ENCODE assay signal across 19 mouse cellular contexts in the genomic region with DNA sequence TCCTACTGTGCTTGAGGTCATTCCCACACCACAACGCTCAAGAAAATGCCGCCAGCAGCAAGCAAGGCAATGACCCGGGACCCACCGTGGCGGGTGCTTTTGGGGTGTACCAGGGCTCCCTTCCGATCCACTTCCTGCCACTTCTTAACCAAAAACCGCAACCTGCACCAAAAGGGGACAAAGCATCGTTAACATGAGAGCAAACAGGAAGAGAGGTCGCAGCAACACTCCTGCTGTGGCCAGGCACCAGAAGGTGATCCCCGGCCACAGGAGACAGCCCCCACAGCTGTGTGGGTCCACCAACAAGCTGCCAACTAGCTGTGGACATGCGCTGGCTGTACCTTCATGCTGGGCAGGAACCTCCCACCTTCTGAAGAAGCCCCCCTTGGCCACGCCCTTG. TPM values are rescaled to one million over a fixed set of nuclear protein-coding genes. Genes with fewer than 3 reads are reported as not detected.
A peak's percentile ranks its signal among the peaks of the same experiment; 100 is the strongest.
DNase-seq lines count a peak whose midpoint lies in the region; ATAC-seq and TF ChIP-seq lines count a peak whose summit lies in the region.
"Had no signal": no experiment of that assay in that cellular context is flagged by ENCODE, and none has a peak within 500 bp of the region (broad histone marks: within the 10 kb centered on the region; RNA-seq: fewer than 3 reads in every experiment).

No protein-coding gene starts in this region.

- TF ChIP-seq CTCF in spleen, adult 2 months (IDR thresholded peaks at IDR 0.05; ENCODE audit: extremely low read depth, insufficient read depth, insufficient read length, insufficient replicate concordance): no peak
- TF ChIP-seq CTCF in left cerebral cortex, adult 2 months (IDR thresholded peaks at IDR 0.05): no peak

- peak overlapping the region; percentile 2; the same call in 1 of the 2 replicates for H3K4me3 ChIP-seq in spleen, adult 2 months (ENCODE audit: extremely low read depth, insufficient read depth, insufficient read length)
- H3K4me3 ChIP-seq in heart, embryonic 10.5 days: no peak overlapping the region
- H3K4me3 ChIP-seq in left cerebral cortex, adult 2 months: no peak overlapping the region
- H3K4me3 ChIP-seq: heart, adult 2 months; limb, embryonic 12.5 days; liver, embryonic 15.5 days; midbrain, embryonic 15.5 days; neural tube, embryonic 12.5 days had no signal

- intact Hi-C loops in left cerebral cortex, adult 2 months (cut with DNase I): no loop called here

- H3K27ac ChIP-seq in spleen, adult 2 months (ENCODE audit: insufficient read depth, low read length): peak overlapping the region; percentile 34; the same call in 1 of the 2 replicates
- no peak overlapping the region for H3K27ac ChIP-seq in heart, embryonic 10.5 days
- H3K27ac ChIP-seq in left cerebral cortex, adult 2 months: no peak overlapping the region
- H3K27ac ChIP-seq: heart, adult 2 months; hindbrain, embryonic 14.5 days; limb, embryonic 12.5 days; liver, embryonic 15.5 days; midbrain, embryonic 15.5 days; neural tube, embryonic 12.5 days had no signal

- DNase-seq in spleen, adult 2 months (ENCODE audit: low read depth in 1 of 2, low spot score in 2 of 2): peak; percentile 9 to 50
- DNase-seq in spleen, postnatal 10 days (ENCODE audit: low spot score in 2 of 2): no peak
- peak; percentile 58 for DNase-seq in splenic B cell, adult 2 months (ENCODE audit: low read depth, low spot score)
- DNase-seq in heart, embryonic 10.5 days (ENCODE audit: low spot score): no peak
- DNase-seq in gastrocnemius, adult 18-20 months (ENCODE audit: low spot score): no peak
- no peak for DNase-seq in left cerebral cortex, adult 2 months (ENCODE audit: extremely low spot score in 1 of 2, low spot score in 2 of 2)
- DNase-seq in kidney, adult 18-20 months: no peak
- DNase-seq: adrenal gland, postnatal 14 days; cerebellum, postnatal 14 days; heart, adult 2 months; kidney, adult 8-10 months; lung, postnatal 36 days had no signal

- H3K4me1 ChIP-seq in spleen, adult 2 months (ENCODE audit: control insufficient read depth, insufficient read depth, insufficient read length): peaks cover 5% of the 10 kb centered on the region; the same call in 1 of the 2 replicates
- H3K4me1 ChIP-seq in heart, embryonic 10.5 days: no peaks in the 10 kb centered on the region
- H3K4me1 ChIP-seq: limb, embryonic 12.5 days; liver, embryonic 15.5 days; midbrain, embryonic 15.5 days; neural tube, embryonic 12.5 days had no signal

- 19% methylated on average over 12 of the region's 12 CpGs for WGBS in spleen, adult 2 months
- WGBS in heart, embryonic 10.5 days: 89% methylated on average over 12 of the region's 12 CpGs

- peaks cover 12% of the 10 kb centered on the region; the same call in 1 of the 2 replicates for H3K36me3 ChIP-seq in spleen, adult 2 months (ENCODE audit: control insufficient read depth, insufficient read depth, low read length)
- H3K36me3 ChIP-seq in splenic B cell, adult 2 months (ENCODE audit: control insufficient read depth, insufficient read depth, low read length, poor library complexity, severe bottlenecking): peaks cover 1% of the 10 kb centered on the region; the same call in 1 of the 2 replicates
- H3K36me3 ChIP-seq in heart, embryonic 10.5 days: peaks cover 80% of the 10 kb centered on the region

- no peaks in the 10 kb centered on the region for H3K27me3 ChIP-seq in spleen, adult 2 months (ENCODE audit: control insufficient read depth, insufficient read depth, low read length)
- no peaks in the 10 kb centered on the region for H3K27me3 ChIP-seq in splenic B cell, adult 2 months (ENCODE audit: control insufficient read depth, insufficient read depth, low read length, poor library complexity, severe bottlenecking)
- H3K27me3 ChIP-seq in heart, embryonic 10.5 days (ENCODE audit: insufficient read depth, poor library complexity, severe bottlenecking): no peaks in the 10 kb centered on the region
- H3K27me3 ChIP-seq: limb, embryonic 12.5 days; liver, embryonic 15.5 days; midbrain, embryonic 15.5 days; neural tube, embryonic 12.5 days had no signal

- H3K9me3 ChIP-seq in heart, embryonic 10.5 days: no peaks in the 10 kb centered on the region
- H3K9me3 ChIP-seq: limb, embryonic 12.5 days; liver, embryonic 15.5 days; midbrain, embryonic 15.5 days; neural tube, embryonic 12.5 days had no signal

- TF ChIP-seq POLR2A in spleen, adult 2 months (IDR thresholded peaks at IDR 0.05; ENCODE audit: low read depth, low read length): no peak

- peak; percentile 71 to 84 for ATAC-seq in hematopoietic stem cell, adult 5-6 weeks (replicated peaks in 1 of 2; ENCODE audit: insufficient read depth in 1 of 2, low FRiP score in 2 of 2, low TSS enrichment in 1 of 2, low read depth in 1 of 2, poor library complexity in 2 of 2, severe bottlenecking in 2 of 2)
- ATAC-seq: forebrain, embryonic 14.5 days; midbrain, embryonic 15.5 days had no signal

RNA-seq across cellular contexts. Expression of gene Dip2a, which starts 9.9 kb away (rescaled TPM):
- 6.9 and 7.1 TPM in 2 replicates for polyA plus RNA-seq in spleen, adult 2 months (2012; rRNA removed)
- total RNA-seq in hematopoietic stem cell, adult 5-6 weeks (2017): 6.0 and 8.5 TPM in 2 replicates
- polyA plus RNA-seq in heart, embryonic 10.5 days (2016; fragmentation: Nextera tagmentation; extraction: Ambion mirVana): 8.0 and 9.1 TPM in 2 replicates
- total RNA-seq in gastrocnemius, adult 18-20 months (2021): 1 to 10 TPM; 3.2 to 3.5 TPM
- 10 to 100 TPM; 61.4 to 63.6 TPM for total RNA-seq in left cerebral cortex, adult 2 months (2021)

Comparison
In these comparisons a context has a peak if more than half of its experiments do, and no peak if none do; other contexts are left out.
1. DNase-seq: peak in spleen, adult 2 months (2 of 2) and splenic B cell, adult 2 months (single experiment); none in spleen, postnatal 10 days (0 of 2), heart, embryonic 10.5 days (single experiment), gastrocnemius, adult 18-20 months (single experiment), left cerebral cortex, adult 2 months (0 of 2) and kidney, adult 18-20 months (single experiment).